Comparison of ENCODE assay signal across 28 mouse cellular contexts in the genomic region with DNA sequence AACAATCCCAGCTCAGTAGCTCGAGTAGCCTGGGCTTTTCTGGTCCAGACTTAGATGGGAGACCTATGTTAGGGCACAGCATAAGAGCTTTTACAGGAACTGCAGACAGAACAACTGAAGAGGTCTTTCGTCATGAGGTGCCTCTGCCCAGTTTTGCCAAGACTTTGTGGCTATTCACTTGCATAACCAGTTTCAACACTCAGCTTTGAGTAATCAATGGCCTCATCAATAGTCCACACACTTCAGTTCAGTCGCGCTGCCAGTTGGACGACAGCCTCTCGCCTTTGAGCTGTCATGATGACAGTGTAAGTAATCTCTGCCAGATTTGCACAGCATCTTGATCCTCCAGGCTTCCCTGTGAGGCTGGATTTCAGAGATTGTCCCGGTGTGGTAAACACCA.
DNase-seq lines count a peak whose midpoint lies in the region; ATAC-seq and TF ChIP-seq lines count a peak whose summit lies in the region.
"Had no signal": no experiment of that assay in that cellular context is flagged by ENCODE, and none has a peak within 500 bp of the region (broad histone marks: within the 10 kb centered on the region; RNA-seq: fewer than 3 reads in every experiment).

No protein-coding gene starts in this region.

- H3K36me3 ChIP-seq in forebrain, embryonic 16.5 days (ENCODE audit: control insufficient read depth, insufficient read depth) = no peaks in the 10 kb centered on the region
- H3K36me3 ChIP-seq: heart, embryonic 13.5 days; hindbrain, embryonic 10.5 days; hindbrain, embryonic 15.5 days; kidney, embryonic 15.5 days; liver, embryonic 13.5 days; midbrain, embryonic 10.5 days; neural tube, embryonic 12.5 days had no signal

- H3K9ac ChIP-seq in forebrain, embryonic 16.5 days (replicated peaks; ENCODE audit: low read depth, low read length) = no peak overlapping the region
- H3K9ac ChIP-seq: forebrain, postnatal 0 days; heart, embryonic 13.5 days; hindbrain, embryonic 15.5 days; kidney, embryonic 15.5 days; liver, embryonic 13.5 days; neural tube, embryonic 12.5 days had no signal

- no peak for TF ChIP-seq CTCF in lung, adult 2 months (IDR thresholded peaks at IDR 0.05; ENCODE audit: insufficient read depth, low read length)

- H3K4me3 ChIP-seq in lung, adult 2 months (replicated peaks; ENCODE audit: extremely low read depth, low read depth, low read length) = no peak overlapping the region
- no peak overlapping the region for H3K4me3 ChIP-seq in forebrain, embryonic 16.5 days (replicated peaks; ENCODE audit: low read length)
- H3K4me3 ChIP-seq: heart, embryonic 13.5 days; hindbrain, embryonic 10.5 days; hindbrain, embryonic 15.5 days; kidney, embryonic 15.5 days; liver, embryonic 13.5 days; midbrain, embryonic 10.5 days; myocyte; neural tube, embryonic 12.5 days had no signal

- no peak for TF ChIP-seq POLR2A in lung, adult 2 months (IDR thresholded peaks at IDR 0.05; ENCODE audit: borderline replicate concordance, extremely low read depth, low read depth, low read length)

- H3K4me1 ChIP-seq in lung, adult 2 months (ENCODE audit: control insufficient read depth, insufficient read depth, low read length) = no peaks in the 10 kb centered on the region
- no peaks in the 10 kb centered on the region for H3K4me1 ChIP-seq in forebrain, embryonic 16.5 days (replicated peaks; ENCODE audit: control insufficient read depth, insufficient read depth, low read length)
- H3K4me1 ChIP-seq: hindbrain, embryonic 15.5 days; neural tube, embryonic 12.5 days had no signal

- DNase-seq in adrenal gland, postnatal 36 days = peak; percentile 12 to 43
- no peak for DNase-seq in adrenal gland, adult 18-20 months (ENCODE audit: low spot score in 2 of 2)
- DNase-seq in lung, postnatal 36 days = peak; percentile 24
- DNase-seq in lung, adult 2 months = no peak
- peak; percentile 48 for DNase-seq in fibroblast of lung, adult 2 months (ENCODE audit: low read depth)
- DNase-seq: adrenal gland, postnatal 10 days; cerebellum, adult 2 months; cerebellum, postnatal 14 days; forebrain, postnatal 0 days; heart, postnatal 10 days; kidney, adult 18-20 months; kidney, postnatal 25 days; liver, embryonic 13.5 days; right cerebral cortex, adult 18-20 months; thymus, adult 2 months; thymus, postnatal 36 days had no signal

- H3K9me3 ChIP-seq in forebrain, embryonic 16.5 days (ENCODE audit: control insufficient read depth, low read length) = no peaks in the 10 kb centered on the region
- H3K9me3 ChIP-seq: heart, embryonic 13.5 days; hindbrain, embryonic 10.5 days; hindbrain, embryonic 15.5 days; kidney, embryonic 15.5 days; liver, embryonic 13.5 days; midbrain, embryonic 10.5 days; neural tube, embryonic 12.5 days had no signal

- no peak overlapping the region for H3K27ac ChIP-seq in forebrain, embryonic 16.5 days (ENCODE audit: low read length)
- H3K27ac ChIP-seq: heart, embryonic 13.5 days; hindbrain, embryonic 10.5 days; hindbrain, embryonic 15.5 days; kidney, embryonic 15.5 days; liver, embryonic 13.5 days; midbrain, embryonic 10.5 days; neural tube, embryonic 12.5 days had no signal

- ATAC-seq in erythroid progenitor cell, adult 5-6 weeks (replicated peaks; ENCODE audit: low FRiP score, poor library complexity, severe bottlenecking) = no peak
- ATAC-seq in forebrain, embryonic 16.5 days = no peak
- ATAC-seq: forebrain, postnatal 0 days; inflammation-experienced regulatory T-cells, adult 6 months; lung, postnatal 0 days; midbrain, embryonic 16.5 days had no signal

- no peak overlapping the region for H3K4me2 ChIP-seq in forebrain, embryonic 16.5 days (ENCODE audit: low read length)
- H3K4me2 ChIP-seq: heart, embryonic 13.5 days; hindbrain, embryonic 15.5 days; kidney, embryonic 15.5 days; liver, embryonic 13.5 days; neural tube, embryonic 12.5 days had no signal

- H3K27me3 ChIP-seq in forebrain, embryonic 16.5 days (replicated peaks; ENCODE audit: control insufficient read depth, insufficient read depth, low read length) = no peaks in the 10 kb centered on the region
- H3K27me3 ChIP-seq: heart, embryonic 13.5 days; hindbrain, embryonic 15.5 days; kidney, embryonic 15.5 days; liver, embryonic 13.5 days; neural tube, embryonic 12.5 days had no signal

- 55% methylated on average over 7 of the region's 7 CpGs for WGBS in lung, adult 2 months
- 85% methylated on average over 7 of the region's 7 CpGs for WGBS in forebrain, embryonic 16.5 days

Comparison
In these comparisons a context has a peak if more than half of its experiments do, and no peak if none do; other contexts are left out.
1. DNase-seq: peak in adrenal gland, postnatal 36 days (2 of 2), lung, postnatal 36 days (single experiment) and fibroblast of lung, adult 2 months (single experiment); none in adrenal gland, adult 18-20 months (0 of 2) and lung, adult 2 months (single experiment).